Mouse (Mus musculus): ENCODE data around the gene Snrnp40.

The Snrnp40 gene

DNA sequence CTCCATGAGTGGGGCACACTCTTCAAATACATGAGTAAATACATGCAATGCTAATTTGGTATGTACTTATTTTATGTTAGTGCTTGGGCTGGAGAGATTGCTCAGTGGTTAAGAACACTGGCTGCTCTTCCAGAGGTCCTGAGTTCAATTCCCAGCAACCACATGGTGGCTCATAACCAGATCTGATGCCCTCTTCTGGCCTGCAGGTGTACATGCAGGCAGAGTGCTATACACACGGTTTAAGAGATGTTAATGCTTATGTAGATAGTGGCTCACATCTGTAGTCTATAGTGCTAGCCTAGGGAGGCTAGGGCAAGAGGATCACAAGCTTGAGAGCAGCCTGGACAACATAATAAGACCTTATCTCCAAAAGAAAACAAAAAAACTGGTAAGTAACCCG lies 20.5 kb downstream of the Snrnp40 start:
- no peak for DNase-seq (ENCODE audit: low read depth)

GRCm38 (mm10) chr4:130387256-130387655 lies 27.3 kb downstream of the Snrnp40 start:
- DNase-seq (ENCODE audit: low read depth), result no peak

GRCm38 (mm10) chr4:130389496-130389895 lies 29.6 kb downstream of the Snrnp40 start:
- DNase-seq (ENCODE audit: low read depth), result peak; percentile 61

DNA sequence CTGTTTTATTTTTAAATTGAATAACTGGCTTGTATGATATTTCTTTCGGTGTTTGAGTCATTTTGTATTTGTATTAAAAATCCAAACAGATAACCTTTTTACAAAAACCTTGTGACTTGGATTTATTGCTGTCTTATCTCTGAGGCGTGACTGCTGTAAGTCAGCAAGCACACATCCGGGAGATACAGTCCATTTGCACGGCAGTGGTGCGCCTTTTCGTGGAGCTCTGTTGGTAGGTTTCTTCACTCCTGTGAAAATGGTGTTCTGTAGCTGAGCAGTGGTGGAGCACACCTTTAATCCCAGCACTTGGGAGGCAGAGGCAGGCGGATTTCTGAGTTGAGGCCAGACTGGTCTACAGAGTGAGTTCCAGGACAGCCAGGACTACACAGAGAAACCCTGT lies 30.0 kb downstream of the Snrnp40 start:
- no peak for DNase-seq (ENCODE audit: low read depth)

- no peak for DNase-seq (ENCODE audit: low read depth)
Observed at GRCm38 (mm10) chr4:130391265-130391664, 31.3 kb downstream of the Snrnp40 start.

Data from fibroblast of lung, adult 2 months (primary cell).